Mouse (Mus musculus) right cerebral cortex, postnatal 10 days (tissue): ENCODE results near the gene Hsph1.

Experiments
- DNase-seq, 2 experiments: peaks; one replicate each; pipeline ENCODE4 v3.0.0; 2021; ENCODE audit warnings: low spot score in 2 of 2

Hsph1 gene

DNA sequence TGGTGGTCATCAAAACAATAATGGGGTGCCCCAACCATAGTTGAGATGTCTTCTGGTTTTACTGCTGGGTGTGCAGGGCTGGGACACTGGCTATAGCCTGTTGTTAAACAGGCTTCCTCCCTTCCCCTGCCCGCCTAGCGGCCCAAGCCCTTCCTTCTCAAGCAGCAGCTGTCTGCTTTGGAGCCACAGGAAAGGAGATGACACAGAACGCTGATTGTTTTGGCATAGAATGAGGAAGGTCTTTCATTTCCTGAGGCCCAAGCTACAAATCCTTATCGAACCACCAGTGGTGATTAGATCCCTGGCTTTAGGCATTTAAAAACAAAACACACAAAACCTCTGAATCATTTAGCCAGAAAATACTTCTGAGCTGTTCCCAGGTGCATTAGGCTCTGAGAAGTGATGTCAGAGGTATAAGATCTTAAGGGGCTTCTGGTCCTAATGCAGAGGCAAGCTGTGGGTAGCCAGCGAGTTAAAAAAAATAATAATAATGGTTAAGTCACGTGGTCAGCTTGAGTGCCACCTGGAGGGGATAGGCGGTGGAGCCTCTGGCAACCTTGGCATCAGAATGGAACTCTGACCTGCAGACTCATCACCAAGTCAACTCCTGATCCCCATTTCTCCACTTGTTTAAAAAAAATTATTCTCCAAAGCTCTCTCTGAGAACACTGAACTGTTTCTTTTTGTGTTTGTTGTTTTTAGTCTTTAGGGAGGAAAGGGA lies 47.2 kb downstream of the Hsph1 start:
- no peak for DNase-seq

DNA sequence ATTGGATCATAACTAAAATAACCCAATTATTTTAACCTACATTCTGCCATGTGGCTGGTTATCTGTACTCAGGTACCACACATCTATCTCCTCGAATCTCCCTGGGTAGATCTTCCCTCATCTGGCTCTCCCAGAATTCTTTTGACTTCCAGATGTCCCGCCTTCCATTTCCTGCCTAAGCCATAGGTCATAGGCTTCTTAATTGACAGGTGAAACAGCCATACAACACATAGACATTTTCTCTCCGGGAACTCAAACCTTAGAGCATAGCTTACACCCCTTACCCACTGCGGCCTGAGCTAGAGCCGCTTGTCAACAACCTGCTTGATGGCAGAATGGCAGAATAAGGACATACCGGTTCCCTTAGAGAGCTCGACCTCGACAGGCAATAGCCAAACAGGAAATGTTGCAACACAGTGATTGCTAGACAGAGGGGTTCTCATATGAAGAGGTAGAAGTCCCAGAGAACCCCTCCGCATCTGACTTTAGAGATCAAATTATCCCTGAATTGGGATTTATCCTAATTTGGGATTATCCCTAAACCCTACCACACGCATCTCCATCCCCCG lies 48.8 kb downstream of the Hsph1 start:
- no peak for DNase-seq

DNA sequence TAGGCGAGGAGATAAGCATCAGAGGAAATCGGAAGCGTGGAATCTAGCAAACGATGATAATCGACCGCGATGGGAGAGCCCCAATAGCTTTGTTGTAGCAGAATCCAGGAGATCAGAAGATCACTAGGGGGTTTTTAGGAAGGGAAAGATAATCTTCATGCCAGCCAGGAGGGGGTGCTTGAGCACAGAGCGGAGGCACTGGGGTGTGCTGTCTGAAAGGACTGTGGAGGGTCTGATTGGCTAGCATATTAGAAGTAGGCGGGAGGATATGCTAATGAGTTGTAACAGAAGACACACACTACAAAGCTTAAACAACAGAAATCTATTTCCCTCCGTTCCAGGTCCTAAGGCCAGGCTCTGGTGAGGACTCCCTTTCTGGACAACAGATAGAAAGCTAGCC lies 50.3 kb downstream of the Hsph1 start:
- no peak for DNase-seq

DNA sequence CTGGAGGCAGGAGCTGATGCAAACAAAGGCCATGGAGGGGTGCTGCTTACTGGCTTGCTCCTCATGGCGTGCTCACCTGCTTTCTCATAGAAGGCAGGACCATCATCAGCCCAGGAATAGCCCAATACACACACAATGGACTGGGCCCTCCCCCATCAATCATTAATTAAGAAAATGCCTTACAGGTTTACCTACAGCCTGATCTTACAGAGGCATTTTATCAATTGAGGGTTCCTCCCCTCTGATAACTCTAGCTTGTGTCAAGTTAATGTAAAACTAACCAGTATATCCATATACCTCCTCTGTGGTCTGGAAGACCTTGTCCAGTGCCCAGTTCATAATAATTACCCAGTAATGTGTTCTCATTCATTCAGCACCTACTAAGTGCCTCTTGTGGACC lies 50.9 kb downstream of the Hsph1 start:
- DNase-seq, result no peak

DNA sequence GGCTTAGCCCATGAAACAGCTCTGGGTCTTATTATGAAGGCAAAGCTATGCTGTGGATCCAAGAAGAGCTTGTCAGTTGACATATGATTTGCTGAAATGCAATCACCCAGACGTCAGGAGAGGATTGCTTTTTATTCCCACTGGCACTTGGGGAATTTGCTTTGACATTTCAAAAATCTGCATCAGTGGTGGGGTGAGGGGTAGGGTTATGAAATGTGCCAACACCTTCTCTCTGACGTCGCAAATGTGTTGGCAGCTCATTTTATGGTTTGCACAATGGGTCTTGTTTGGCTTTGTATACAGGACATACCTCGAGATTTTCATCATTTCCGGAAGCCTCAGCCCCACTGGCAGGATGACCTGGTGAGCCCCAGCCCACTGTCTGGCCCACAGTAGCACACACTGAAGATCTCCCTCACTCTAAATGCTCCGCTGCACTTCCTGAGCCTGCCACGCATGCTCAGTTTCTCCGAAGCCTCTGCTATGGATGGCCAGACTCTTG lies 52.0 kb downstream of the Hsph1 start:
- DNase-seq, result no peak

DNA sequence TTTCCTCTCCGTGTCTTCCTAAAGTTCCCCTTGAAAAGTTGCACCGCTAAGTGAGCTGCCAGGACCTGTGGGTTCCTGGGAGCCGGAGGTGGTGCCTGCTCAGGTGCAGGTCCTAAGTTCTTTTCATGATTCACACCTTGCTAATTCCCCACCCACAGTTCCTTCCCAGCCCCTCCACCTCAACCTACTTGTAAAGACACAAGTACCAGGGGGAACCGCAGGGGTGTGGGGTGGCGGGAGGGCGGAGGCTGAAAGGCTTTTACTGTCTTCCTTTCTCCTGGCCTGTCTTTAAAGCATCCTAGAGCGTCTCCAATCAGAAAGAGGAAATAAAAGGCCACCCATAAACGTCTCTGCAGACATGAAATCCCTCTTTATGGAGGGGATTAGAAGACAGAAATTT lies 52.7 kb downstream of the Hsph1 start:
- DNase-seq, result no peak

DNA sequence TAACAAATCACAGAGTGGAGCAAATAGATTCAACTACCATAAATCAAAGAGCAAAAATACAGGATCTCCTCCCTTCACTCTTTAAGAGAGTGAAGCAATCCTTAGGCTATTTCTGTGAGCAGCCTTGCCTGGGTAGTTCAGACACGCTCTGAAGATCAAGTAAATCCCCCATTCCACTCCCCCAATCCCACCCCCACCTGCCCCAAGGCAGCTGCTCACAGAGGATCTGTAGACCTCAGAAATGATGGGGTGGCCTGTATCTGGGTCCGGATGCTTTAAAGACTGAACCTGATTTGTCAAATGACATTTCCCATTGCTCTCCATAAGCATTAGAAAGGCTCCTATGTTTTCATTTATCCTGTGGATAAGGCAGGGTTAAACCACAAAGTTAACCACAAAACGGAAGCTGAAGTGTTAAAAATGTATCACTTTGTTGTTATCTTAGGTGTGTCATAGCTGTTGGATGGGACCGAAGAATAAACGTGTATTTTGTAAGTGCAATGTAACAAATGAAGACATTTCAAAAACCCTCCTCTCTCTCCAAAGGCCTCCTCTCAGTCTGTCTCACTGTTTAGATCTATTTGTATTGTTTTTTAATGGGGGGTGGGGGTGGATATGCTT lies 53.4 kb downstream of the Hsph1 start:
- no peak for DNase-seq

DNA sequence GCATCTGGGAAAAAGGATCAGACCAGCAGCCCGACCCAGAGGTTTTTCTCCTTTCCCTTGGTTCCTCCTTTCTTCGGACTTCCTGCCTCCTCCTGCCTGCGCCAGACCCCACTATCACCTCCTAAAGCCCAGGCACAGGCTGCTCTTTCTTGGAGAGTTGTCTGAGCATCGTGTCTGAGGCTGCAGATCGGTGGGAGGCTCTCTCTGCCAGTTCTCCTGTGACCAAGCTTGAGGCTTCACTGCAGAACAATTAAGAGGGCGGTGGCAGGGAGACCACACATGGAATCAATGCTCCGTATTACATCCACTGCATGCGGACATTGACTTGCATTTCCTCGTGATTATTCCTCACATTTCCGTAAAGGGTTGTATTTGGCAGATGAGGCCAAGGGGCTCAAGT lies 58.7 kb downstream of the Hsph1 start:
- no peak for DNase-seq

DNA sequence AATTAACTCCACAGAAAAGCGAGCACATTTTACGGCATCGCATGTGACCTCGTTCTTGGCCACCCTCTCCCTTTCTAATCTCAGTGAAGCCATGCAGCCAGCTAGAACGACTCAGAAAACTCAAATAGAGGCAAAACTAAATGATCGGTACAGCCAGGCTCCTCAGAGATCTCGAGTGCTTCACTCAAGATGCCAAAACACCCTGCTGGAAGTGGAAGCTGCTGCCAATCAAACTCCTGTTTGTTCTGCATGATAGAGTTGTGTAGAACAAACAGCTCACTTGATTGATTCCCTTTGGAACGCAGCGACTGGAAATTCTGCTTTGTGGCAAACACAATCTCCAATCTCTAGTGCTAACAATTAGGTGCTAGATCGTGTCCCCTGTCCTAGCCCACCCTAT lies 59.2 kb downstream of the Hsph1 start:
- DNase-seq, result peak in 1 of 2 experiments; percentile 43

DNA sequence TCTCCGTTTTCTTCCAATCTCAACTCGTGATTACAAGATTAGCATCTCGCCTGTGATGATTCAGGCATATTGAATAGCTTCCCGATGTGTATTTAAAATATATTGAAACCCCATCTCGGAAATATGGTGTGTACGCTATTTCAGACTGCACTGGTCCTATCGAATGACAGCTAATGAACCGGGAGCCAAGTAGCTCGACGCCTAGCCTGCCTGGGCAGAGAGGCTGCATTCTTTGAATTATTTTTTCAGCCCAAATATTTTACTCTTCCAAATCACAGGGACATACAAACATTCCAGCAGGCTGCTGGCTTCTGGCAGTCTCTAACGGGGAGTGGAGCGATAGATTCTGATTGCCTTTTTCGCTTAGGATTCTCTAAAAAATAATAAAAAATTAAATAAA lies 67.2 kb downstream of the Hsph1 start:
- no peak for DNase-seq

DNA sequence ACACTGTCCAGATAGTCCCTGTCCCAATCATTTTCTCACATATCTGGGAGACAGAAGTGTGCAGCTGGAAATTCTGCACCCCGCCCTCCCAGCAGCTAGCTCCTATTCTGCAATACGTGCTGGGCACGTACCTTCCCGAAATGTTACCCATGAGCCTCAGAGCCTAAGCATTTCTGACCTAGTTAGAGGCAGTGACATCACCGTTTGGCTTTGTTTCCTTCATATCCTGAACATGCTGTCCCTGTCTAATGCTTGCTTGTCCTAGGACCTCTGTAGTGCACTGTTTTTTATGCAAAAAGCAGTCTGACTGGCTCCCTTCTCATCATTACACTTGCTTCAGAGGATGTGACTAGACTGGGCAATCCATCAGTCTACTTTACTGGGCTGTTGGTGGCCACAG lies 69.2 kb downstream of the Hsph1 start:
- peak in 1 of 2 experiments; percentile 52 for DNase-seq

DNA sequence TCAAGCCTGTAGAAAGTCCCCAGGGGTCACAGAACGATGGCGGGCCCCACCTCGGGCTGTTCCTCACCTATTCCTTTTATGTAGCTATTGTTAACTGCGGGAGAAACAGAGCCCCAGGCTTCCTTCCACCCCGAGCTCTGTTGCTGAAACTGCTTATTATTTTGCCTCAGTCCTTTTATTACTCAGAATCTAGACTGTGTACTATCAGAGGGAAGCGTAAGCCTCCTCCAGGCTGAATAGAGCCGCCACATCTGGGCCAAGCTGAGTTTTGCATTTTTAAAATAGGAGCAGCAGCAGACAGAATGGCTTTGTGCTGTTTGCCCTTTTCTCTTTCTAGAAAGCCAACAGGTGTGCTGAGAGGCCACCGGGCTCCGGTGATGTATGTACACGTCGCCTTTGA lies 70.2 kb downstream of the Hsph1 start:
- no peak for DNase-seq
